Mouse (Mus musculus) heart, postnatal 10 days (tissue): ENCODE results near the gene Foxp1. TPM values are rescaled to one million over a fixed set of nuclear protein-coding genes. Genes with fewer than 3 reads are reported as not detected.

Experiments used
- DNase-seq, 2 experiments: peaks; one replicate each; pipeline ENCODE4 v3.0.0; 2021
- intact Hi-C: fragments of 180-260 bp; cut with DNase I; formaldehyde crosslinking; loops from one replicate; pipeline ENCODE4 v1.15.1; 2025
- total RNA-seq, 2 experiments: library from RNA; stranded (reverse); gene quantifications; 2 replicates each; pipeline ENCODE4 v1.2.3; 2021

The Foxp1 gene
- total RNA-seq, 2 experiments from 2014 or later = 52.4 to 60.6 TPM

GRCm38 (mm10) chr6:99273177-99273576 lies 249.3 kb downstream of the Foxp1 start:
- intact Hi-C loops = no loop called here
- DNase-seq = no peak

- DNase-seq = no peak
- intact Hi-C loops = no loop called here
These were observed 250.3 kb downstream of the Foxp1 start for GRCm38 (mm10) chr6:99272174-99272573.

GRCm38 (mm10) chr6:99271741-99272140 lies 250.8 kb downstream of the Foxp1 start:
- intact Hi-C loops = no loop called here
- DNase-seq = no peak

GRCm38 (mm10) chr6:99269921-99270320 lies 252.6 kb downstream of the Foxp1 start:
- intact Hi-C loops = loop anchor here (5.0 to 10.0 kb wide), 2 partner anchors 298 to 745 kb away; no protein-coding TSS in a partner anchor
- DNase-seq = no peak

DNA sequence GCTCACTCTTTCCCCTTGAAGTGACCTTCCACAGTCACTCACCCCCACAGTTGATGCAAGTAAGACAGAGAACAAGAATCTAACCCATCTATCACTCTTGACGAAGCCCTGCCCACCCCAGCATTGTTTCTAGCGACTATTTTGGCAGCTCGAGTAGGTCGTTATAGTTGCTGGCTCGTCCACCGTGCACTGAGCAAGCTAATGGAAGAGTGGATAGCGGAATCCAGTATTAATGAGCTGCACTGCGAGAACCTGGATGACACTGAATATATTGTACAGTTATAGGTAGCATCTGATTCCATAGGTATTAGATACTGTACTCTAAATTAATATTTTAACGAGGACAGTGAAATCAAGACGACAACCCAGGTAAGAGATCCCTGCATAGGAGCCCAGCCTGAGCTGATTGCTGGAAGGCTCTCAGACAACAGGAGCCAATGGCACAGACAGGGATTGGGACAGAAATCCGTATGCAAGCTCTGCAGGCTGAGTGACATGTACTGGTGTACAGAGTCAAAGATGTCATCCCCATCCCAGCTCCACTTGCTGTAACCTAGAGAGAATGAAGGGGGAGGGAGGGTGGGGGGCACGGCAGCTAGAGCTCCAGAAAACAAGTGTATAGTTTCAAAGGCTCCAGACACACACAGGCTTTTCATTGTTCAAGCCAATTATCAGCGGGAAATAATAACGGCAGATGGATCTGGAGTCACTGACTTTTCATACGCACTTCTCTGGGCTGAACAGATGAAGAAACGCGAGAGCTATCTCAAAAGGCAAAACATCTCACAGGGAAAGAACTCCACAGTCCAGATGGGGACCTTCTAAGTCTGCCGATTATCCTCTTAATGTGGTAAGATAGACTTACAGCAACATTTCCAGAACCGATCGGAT lies 254.1 kb downstream of the Foxp1 start:
- intact Hi-C loops = loop anchor here (5.0 to 10.0 kb wide), 2 partner anchors 296 to 744 kb away; no protein-coding TSS in a partner anchor
- DNase-seq = no peak

DNA sequence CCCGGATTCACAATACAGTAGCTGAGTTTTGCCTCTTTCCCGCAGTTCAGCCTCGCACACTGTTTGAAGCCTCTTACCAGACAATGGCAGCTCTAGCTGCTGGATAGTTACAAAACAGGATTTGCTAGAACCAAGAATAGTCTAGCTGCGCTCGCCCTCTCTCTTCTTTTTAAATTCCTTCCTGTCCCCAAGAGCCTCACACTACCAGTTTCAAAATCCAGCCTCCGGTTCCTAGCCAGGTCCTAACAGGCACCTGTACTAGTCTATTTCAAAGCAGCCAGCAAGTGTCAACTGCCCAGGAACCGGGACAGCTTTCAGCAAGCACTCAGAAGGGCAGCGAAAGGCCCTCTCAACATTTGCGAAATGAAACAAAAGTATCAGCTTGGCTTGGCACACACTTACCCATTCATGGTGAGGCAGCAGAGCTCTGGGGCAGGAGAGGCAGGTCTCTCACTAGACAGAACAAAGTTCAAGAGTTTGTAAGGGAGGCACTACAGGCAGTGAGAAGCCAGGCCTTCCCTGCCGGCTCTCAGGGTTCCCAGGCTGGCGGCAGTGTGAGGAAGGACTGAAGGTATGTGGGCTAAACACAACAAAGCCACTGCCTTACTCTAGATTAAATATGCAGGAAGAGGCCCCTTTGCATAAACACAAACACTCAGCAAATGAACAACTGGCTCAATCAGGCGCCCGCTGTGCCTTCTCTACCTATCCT lies 256.4 kb downstream of the Foxp1 start:
- DNase-seq = peak; percentile 44 to 49
- intact Hi-C loops = loop anchor here (5.0 to 10.0 kb wide), 2 partner anchors 294 to 741 kb away; no protein-coding TSS in a partner anchor

DNA sequence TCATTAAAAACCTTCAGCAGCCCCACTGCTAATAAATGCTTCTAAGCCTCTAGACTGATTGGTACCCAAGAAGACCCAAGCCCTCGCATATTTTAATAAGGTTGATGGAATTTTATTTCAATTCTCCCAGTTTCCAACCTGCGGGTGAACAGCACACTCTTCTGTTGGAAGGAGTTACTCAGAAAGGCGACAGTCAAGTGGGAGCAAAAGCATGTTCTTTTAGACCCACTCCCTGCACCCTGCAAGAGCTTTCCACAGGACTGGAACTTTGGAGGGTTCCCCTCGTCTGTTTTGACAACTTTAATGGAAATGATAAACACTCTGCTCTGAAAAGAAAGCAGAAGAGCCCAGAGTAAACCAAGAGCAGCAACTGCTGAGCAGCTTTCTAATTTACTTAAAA lies 257.3 kb downstream of the Foxp1 start:
- DNase-seq = no peak
- intact Hi-C loops = loop anchor here (5.0 to 10.0 kb wide), 2 partner anchors 293 to 740 kb away; no protein-coding TSS in a partner anchor

DNA sequence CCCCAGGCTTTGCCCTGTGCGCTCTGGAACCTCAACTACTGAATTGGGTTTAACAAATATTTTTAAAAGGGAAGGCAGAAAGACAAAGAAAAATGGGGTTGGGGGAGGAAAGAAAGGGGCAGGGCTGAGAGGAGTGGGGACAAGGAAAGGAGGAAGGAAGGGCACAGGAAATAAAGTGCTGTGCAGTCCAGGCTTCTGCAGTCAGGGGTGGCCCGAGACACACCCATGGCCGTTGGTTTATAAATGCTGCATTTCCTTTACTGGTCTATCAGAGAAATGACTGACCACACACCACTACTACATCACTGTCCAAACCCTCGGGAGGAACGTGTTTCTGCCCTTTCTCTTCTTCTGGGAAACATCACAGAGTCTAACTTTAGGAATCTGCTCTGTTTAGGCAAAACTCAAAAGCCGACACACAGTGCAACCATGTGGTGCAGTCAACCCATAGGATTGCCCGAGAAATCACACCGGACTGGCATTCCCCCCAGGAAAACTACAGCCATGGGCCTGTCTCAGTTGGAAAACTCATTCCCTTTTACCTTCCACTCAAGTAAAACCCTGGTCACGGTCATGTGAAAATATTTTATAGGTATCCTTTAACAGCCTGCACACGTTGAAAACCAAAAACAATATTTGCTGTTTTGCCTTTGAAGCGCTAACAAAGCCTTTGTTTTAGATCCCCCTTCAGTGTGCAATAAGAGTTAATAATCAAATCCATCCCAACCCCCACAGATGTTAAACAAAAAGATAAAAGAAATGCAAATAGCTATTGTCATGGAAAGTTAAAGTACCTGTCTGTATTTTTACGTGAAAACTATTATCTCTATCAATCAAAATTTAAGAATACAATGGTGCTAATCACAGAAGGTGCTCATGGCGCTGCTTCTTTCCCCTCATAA lies 258.1 kb downstream of the Foxp1 start:
- intact Hi-C loops = loop anchor here (5.0 to 10.0 kb wide), 2 partner anchors 292 to 740 kb away; no protein-coding TSS in a partner anchor
- no peak for DNase-seq

- peak; percentile 43 to 52 for DNase-seq
- intact Hi-C loops = loop anchor here (10.0 kb wide), 1 partner anchor 739 kb away; no protein-coding TSS in a partner anchor
These were observed 258.7 kb downstream of the Foxp1 start for GRCm38 (mm10) chr6:99263886-99264185.

GRCm38 (mm10) chr6:99263061-99263885 lies 259.2 kb downstream of the Foxp1 start:
- intact Hi-C loops = loop anchor here (10.0 kb wide), 1 partner anchor 738 kb away; no protein-coding TSS in a partner anchor
- no peak for DNase-seq

DNA sequence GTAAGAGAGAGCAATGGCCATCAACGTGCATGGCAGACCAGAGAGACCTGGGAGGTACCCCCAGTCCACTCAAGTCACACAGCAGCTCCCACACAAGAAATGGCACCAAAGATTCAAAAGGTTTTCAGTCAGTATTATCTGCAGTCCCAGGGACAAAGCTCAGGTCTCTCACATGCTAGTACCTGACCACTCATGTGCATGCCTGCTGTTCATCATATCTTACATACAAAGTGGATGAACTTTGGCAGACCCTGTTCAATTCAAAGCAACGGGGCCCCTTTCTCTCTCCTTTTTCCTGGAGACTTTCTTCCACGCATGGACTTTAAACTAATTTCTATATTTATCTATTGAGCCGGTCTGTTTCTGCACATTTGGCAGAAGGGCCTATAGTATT lies 260.8 kb downstream of the Foxp1 start:
- intact Hi-C loops = loop anchor here (10.0 kb wide), 1 partner anchor 737 kb away; no protein-coding TSS in a partner anchor
- no peak for DNase-seq

- intact Hi-C loops = loop anchor here (10.0 kb wide), 1 partner anchor 736 kb away; no protein-coding TSS in a partner anchor
- DNase-seq = no peak
These were observed 261.4 kb downstream of the Foxp1 start for GRCm38 (mm10) chr6:99260941-99261736.

GRCm38 (mm10) chr6:99258346-99258745 lies 264.2 kb downstream of the Foxp1 start:
- no peak for DNase-seq
- intact Hi-C loops = no loop called here

DNA sequence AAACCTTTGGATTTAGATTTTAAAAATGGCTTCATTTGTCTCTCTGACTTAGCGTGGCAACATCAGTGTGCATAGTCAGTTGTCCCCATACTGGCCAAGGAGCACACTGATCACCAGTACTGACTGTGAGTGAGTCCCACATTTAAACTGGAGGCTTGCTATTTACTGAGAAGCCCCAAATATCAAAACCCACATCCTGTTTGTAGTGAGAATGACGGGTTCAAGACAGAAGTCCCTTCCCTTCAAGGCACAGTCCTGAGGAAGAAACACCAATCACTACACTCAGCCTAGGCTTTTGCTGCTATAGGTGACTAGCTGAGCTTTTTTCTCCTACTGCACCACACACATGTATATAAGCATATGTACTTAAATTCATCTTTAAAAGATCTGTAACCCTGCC lies 264.8 kb downstream of the Foxp1 start:
- DNase-seq = no peak
- intact Hi-C loops = no loop called here

GRCm38 (mm10) chr6:99253331-99253730 lies 269.2 kb downstream of the Foxp1 start:
- intact Hi-C loops = no loop called here
- DNase-seq = no peak

DNA sequence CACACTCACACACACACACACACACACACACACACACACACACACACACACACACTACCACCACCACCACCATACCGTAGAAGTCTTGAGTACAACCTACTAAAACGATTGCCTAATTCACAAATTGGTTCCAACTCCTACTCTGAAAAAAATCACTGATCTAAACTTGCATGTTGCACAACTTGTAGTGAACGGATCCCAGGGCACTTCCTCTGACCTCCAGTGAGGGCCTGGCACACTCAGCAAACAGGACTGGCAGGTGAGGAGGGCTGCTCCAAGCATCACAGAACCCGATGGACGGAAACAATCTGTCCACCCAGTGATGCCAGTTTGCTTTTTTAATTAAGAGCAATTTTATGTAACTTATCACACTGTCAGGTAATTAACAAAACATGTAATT lies 269.7 kb downstream of the Foxp1 start:
- intact Hi-C loops = no loop called here
- no peak for DNase-seq

DNA sequence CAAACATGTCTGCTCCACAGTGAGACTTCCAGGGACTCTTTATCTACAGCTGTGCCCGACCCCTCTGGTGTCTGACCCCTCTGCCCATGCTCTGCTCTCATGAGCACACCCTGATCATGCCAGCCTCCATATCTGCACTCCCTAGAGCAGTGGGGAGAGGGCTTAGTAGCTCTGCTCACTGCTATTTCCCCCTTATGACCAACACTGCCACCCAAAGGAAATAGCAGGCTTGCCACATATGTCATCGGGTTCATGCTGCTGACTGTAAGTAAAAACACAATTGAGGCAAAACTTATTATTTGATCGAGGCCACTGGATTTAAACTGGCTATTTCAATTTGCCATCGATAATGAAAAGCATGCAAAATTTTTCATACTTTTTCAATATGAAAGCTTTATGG lies 270.6 kb downstream of the Foxp1 start:
- DNase-seq = no peak
- intact Hi-C loops = no loop called here

- no peak for DNase-seq
- intact Hi-C loops = no loop called here
These were observed 271.3 kb downstream of the Foxp1 start for GRCm38 (mm10) chr6:99251222-99251621.
